Mouse (Mus musculus): ENCODE measurements around the gene Rbbp7.
A peak's percentile ranks its signal among the peaks of the same experiment; 100 is the strongest.
"Not testable (repeated sequence)": the region's sequence is repeated elsewhere in the genome, so short reads cannot be mapped to it uniquely, and the experiment has no call there.

The Rbbp7 gene

GRCm38 (mm10) chrX:162760115-162760942 is at the start of gene Rbbp7:
TSS of gene Rbbp7 (plus strand) at chrX:162760402.
- DNase-seq (ENCODE audit: low read depth, low spot score): peak; percentile 93

GRCm38 (mm10) chrX:162717837-162718236 is 42.4 kb upstream of the Rbbp7 start:
- DNase-seq (ENCODE audit: low read depth, low spot score): peak; percentile 25

DNA sequence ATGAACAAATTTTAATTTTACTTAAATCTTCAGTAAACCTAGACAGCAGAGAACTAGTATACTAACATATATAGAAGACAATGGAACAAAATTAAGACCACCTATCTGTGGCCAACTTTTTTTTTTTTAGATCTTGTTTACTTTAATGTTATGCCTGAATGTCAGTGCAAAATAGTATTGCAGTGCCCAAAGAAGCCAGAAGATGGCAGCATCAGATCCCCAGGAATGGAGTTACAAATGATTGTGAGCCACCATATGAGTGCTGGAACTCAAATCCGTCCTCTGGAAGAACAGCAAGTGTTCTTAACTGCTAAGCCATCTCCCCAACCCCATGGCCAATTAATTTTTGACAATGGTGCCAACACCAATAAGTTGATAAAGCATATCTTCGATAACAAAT is 40.6 kb upstream of the Rbbp7 start:
- DNase-seq (ENCODE audit: low read depth, low spot score): no peak

DNA sequence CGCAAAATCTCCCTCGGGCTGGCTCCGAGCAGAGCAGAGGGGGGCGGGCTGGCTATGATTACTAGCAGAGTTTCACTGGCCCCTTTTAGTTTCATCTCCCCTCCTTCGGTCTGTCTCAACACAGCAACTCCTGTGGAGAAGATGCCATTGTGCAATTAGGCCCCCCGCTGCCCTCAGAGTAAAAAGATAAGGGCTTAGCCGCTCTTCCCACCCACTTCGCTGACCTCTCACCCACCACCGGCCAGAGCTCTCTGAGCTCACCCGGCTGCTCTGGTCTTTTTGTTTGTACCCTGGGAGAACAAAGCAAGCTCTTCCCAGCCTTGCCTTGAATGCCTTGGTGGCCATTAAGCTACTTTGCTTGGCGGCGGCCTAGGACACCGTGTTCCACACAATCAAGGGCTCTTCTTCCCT is 32.8 kb upstream of the Rbbp7 start:
- DNase-seq (ENCODE audit: low read depth, low spot score): no peak

DNA sequence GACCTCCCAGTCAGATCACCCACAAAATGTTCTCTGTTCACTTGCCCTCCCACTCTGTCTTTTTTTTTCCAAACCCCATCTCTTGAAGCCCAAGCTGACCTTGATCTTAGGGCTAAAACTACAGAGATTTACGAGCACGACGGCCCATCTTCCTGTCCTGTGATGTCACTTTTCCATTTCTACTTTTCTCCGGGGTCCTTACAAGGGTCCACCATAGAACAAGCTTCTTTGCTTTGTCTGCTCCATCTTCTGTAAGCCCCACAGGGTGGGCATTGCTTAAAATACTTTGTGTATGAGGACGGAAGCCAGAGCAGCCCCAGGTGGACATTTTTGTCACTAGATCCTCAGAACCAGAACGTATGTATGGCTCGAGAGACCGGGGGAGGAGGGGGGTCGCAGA is 32.4 kb upstream of the Rbbp7 start:
- DNase-seq (ENCODE audit: low read depth, low spot score): no peak

- no peak for DNase-seq (ENCODE audit: low read depth, low spot score)
These were observed 32.0 kb upstream of the Rbbp7 start for GRCm38 (mm10) chrX:162728228-162728627.

- no peak for DNase-seq (ENCODE audit: low read depth, low spot score)
These were observed 30.2 kb upstream of the Rbbp7 start for GRCm38 (mm10) chrX:162730031-162730430.

- DNase-seq (ENCODE audit: low read depth, low spot score): peak; percentile 40
These were observed 24.9 kb upstream of the Rbbp7 start for GRCm38 (mm10) chrX:162734997-162735929.

DNA sequence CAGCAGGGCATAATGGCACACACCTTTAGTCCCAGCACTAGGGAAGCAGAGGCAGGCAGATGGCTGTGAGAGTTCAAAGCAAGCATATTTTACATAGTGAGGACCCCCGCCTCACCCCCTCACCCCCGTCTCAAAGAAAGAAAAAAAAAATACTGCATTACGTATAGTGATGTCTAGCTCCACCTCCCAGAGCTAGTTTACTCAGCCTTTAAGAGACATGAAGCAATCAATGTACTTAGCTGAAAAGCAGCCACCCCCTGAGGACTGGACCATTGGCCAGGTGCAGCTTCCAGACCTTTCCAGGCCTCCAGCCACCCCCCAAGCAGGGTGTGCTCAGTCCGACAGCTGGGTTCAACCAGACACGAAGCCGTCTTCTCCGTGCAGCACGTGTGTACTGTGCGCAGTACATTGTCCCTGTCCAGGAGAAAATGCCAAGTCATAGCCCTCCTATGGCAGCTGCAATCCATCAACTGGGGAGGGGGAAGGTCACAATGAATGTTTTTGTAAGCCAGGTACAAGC is 24.0 kb upstream of the Rbbp7 start:
- DNase-seq (ENCODE audit: low read depth, low spot score): no peak

GRCm38 (mm10) chrX:162748696-162749420 is 11.3 kb upstream of the Rbbp7 start:
- no peak for DNase-seq (ENCODE audit: low read depth, low spot score)

GRCm38 (mm10) chrX:162752418-162752817 is 7.8 kb upstream of the Rbbp7 start:
- DNase-seq (ENCODE audit: low read depth, low spot score): no peak

DNA sequence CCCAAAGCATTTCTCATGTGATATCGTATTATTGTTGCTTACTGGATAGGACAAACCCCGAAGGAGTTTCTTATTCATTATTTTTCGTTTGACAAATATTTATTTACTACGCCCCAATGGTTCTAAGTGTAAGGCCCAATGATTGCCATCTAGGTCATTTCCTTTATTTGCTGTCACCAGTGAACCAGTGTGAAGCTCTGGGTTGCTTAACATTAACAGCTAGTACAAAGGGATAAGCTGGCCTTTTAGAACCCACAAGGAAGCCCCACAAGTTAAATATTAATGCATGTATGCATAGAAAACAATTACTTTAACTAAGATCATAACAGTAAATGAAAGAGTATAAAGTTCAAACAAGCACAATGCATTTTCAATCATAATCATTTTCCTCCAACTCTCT is 5.9 kb upstream of the Rbbp7 start:
- no peak for DNase-seq (ENCODE audit: low read depth, low spot score)

GRCm38 (mm10) chrX:162756058-162756457 is 4.1 kb upstream of the Rbbp7 start:
- DNase-seq (ENCODE audit: low read depth, low spot score): no peak

DNA sequence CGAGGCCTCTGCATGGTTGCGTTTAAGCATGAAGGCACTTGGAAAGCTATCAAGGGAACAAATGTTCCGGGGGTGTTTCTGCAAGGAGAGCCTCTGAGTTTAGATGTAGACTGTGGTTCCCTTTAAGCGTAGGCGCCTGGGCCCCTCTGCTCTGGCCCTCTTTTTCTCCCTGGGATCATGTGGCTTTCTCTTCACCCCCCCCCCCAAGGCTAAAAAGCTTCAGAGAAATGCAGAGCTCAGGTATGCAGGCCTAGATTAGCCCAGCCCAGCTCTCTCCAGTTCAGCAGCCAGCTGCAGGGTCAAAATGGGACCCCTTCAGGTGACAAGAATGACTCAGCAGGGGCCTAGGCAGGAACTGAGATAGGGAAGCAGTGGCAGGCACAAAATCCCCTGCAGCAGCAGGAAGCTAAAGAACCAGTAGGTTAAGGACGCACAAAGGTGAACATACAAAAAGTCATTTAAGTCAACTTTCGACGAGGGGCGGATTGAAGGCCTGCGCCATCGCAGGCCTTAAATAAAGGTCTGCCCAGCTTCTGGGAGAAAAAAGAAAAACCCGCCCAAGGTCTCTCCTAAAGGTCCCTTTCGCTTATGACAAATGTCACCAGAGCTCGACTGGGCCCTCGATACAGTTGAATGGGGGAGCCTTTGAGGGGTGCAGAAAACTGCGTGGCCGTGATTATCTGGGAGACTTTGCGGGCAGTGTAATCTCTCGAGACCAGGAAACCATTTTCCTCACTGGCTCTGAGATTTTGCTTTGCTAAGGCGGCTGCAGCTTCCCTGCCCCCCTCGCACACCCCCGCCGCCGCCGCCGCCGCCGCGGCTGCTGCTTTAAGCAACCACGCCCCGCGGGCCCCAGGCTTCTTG is 719 bp upstream of the Rbbp7 start:
- no peak for DNase-seq (ENCODE audit: low read depth, low spot score)

DNA sequence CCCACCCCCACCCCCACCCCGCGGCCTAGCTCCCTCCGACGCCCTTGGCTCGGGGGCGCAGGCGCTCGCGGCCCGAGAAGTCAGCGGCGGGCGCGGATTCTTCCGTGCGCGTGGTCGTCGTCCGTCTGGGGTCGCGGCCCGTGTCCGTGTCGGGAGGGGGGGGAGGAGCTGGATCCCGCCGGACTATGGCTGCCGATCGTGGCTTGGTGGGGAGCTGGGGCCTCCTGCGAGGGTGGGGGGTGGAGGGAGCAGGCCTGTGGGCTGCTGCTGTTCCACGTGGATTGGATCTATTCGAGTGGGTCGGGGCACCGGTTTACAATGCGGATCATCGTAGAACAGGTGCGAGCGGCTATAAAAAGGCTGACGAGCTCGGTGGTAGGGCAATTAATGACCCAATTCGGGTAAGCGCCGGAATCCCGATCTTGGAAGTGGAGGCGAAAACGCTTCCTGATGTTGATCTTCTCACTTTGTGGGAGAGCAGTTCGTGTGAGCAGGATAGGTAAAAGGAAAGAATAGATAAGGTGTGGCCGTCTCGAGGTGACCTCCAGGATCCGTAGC is 835 bp downstream of the Rbbp7 start:
- no peak for DNase-seq (ENCODE audit: low read depth, low spot score)

GRCm38 (mm10) chrX:162761716-162762395 is 1.7 kb downstream of the Rbbp7 start:
- DNase-seq (ENCODE audit: low read depth, low spot score): no peak

DNA sequence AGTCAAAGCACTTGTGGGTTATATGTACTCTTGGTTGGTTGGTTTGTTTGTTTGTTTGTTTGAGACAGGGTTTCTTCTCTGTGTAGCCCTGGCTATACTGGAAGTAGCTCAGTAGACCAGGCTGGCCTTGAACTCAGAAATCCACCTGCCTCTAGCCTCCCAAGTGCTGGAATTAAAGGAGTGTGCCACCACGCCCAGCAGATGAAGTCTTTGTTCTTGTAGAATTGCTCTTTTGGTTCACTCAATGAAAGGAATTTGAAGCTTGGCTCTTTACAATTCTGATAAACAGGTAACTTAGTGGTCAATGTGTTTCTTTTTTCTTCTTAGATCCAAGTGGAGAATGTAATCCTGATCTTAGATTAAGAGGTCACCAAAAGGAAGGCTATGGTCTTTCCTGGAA is 10.5 kb downstream of the Rbbp7 start:
- DNase-seq (ENCODE audit: low read depth, low spot score): no peak

DNA sequence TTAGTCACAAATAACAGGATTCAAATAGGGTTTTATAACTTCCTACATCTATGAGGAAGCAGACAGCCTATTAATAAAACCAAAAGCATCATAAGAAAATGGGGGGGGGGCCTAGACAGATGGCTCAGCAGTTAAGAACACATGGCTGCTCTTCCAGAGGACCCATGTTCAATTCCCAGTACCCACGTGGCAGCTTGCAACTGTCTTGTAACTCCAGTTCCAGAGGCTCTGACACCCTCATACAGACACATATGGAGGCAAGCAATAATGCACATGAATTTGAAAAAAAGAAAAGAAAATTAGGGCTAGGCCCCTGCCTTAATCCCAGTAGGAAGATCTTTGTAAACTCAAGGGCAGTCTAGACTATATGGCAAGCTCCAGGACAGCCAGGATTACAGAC is 28.2 kb downstream of the Rbbp7 start:
- no peak for DNase-seq (ENCODE audit: low read depth, low spot score)

GRCm38 (mm10) chrX:162791392-162791791 is 31.2 kb downstream of the Rbbp7 start:
- not testable (repeated sequence) for DNase-seq (ENCODE audit: low read depth, low spot score)

- DNase-seq (ENCODE audit: low read depth, low spot score): peak; percentile 8
These were observed 40.2 kb downstream of the Rbbp7 start for GRCm38 (mm10) chrX:162800371-162800770.

Data from skeletal muscle tissue, adult 2 months (tissue).